12 mouse cellular contexts compared by ENCODE assay signal in the genomic region with DNA sequence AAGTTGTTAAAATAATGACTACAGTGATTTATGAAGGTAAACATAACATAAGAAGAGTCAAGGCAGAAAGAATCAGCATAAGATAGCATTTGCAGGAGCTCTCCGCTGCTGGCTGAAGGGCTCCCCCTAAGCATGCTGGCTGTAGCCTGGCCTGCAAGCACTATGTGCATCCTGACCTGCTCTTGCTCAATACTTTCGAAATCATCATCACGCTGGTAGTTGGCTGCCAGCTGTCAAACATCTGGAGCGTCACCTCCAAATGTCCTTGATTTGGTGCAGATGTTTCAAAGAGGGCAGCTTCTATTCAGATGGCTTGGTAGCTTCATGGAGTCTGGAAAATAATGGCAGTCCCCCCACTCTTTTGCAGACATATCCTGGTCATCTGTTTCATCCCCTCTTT.
DNase-seq lines count a peak whose midpoint lies in the region; ATAC-seq lines count a peak whose summit lies in the region.
"Had no signal": no experiment of that assay in that cellular context is flagged by ENCODE, and none has a peak within 500 bp of the region (broad histone marks: within the 10 kb centered on the region; RNA-seq: fewer than 3 reads in every experiment).

No protein-coding gene starts in this region.

- H3K36me3 ChIP-seq in neural tube, embryonic 15.5 days: no peaks in the 10 kb centered on the region
- H3K36me3 ChIP-seq: limb, embryonic 13.5 days had no signal

- no peak for ATAC-seq in neural tube, embryonic 15.5 days (ENCODE audit: low FRiP score)

- H3K9me3 ChIP-seq in neural tube, embryonic 15.5 days (replicated peaks): no peaks in the 10 kb centered on the region
- H3K9me3 ChIP-seq: limb, embryonic 13.5 days had no signal

- H3K27me3 ChIP-seq in neural tube, embryonic 15.5 days (replicated peaks): no peaks in the 10 kb centered on the region
- H3K27me3 ChIP-seq: limb, embryonic 13.5 days; Patski had no signal

- H3K4me2 ChIP-seq in neural tube, embryonic 15.5 days: no peak overlapping the region
- H3K4me2 ChIP-seq: limb, embryonic 13.5 days had no signal

- no peaks in the 10 kb centered on the region for H3K4me1 ChIP-seq in neural tube, embryonic 15.5 days
- H3K4me1 ChIP-seq: limb, embryonic 13.5 days had no signal

- WGBS in neural tube, embryonic 15.5 days: 75% methylated on average over 4 of the region's 4 CpGs

- H3K9ac ChIP-seq in neural tube, embryonic 15.5 days (replicated peaks): no peak overlapping the region
- H3K9ac ChIP-seq: limb, embryonic 13.5 days had no signal

- no peak overlapping the region for H3K27ac ChIP-seq in neural tube, embryonic 15.5 days (replicated peaks)
- H3K27ac ChIP-seq: layer of hippocampus, adult 2 months; limb, embryonic 13.5 days had no signal

- no peak overlapping the region for H3K4me3 ChIP-seq in neural tube, embryonic 15.5 days (replicated peaks)
- H3K4me3 ChIP-seq: layer of hippocampus, adult 2 months; limb, embryonic 13.5 days had no signal

- peak; percentile 26 to 42 for DNase-seq in urinary bladder, postnatal 36 days (ENCODE audit: low spot score in 2 of 2)
- DNase-seq in urinary bladder, postnatal 10 days (ENCODE audit: low spot score): no peak
- DNase-seq in forelimb bud, embryonic 11.5 days (ENCODE audit: low read depth, low spot score): peak; percentile 20
- peak; percentile 26 for DNase-seq in lung, postnatal 14 days
- DNase-seq in spleen, postnatal 4 days (ENCODE audit: low spot score in 2 of 2): no peak
- DNase-seq in left cerebral cortex, adult 9 months (ENCODE audit: low spot score in 2 of 2): no peak
- DNase-seq: gastrocnemius, postnatal 25 days; right cerebral cortex, postnatal 14 days had no signal

Comparison
In these comparisons a context has a peak if more than half of its experiments do, and no peak if none do; other contexts are left out.
1. DNase-seq: peak in urinary bladder, postnatal 36 days (2 of 2), forelimb bud, embryonic 11.5 days (single experiment) and lung, postnatal 14 days (single experiment); none in urinary bladder, postnatal 10 days (single experiment), spleen, postnatal 4 days (0 of 2) and left cerebral cortex, adult 9 months (0 of 2).